Mouse (Mus musculus): ENCODE measurements around the gene Tac1.
"Not testable (repeated sequence)": the region's sequence is repeated elsewhere in the genome, so short reads cannot be mapped to it uniquely, and the experiment has no call there.

Tac1 gene

DNA sequence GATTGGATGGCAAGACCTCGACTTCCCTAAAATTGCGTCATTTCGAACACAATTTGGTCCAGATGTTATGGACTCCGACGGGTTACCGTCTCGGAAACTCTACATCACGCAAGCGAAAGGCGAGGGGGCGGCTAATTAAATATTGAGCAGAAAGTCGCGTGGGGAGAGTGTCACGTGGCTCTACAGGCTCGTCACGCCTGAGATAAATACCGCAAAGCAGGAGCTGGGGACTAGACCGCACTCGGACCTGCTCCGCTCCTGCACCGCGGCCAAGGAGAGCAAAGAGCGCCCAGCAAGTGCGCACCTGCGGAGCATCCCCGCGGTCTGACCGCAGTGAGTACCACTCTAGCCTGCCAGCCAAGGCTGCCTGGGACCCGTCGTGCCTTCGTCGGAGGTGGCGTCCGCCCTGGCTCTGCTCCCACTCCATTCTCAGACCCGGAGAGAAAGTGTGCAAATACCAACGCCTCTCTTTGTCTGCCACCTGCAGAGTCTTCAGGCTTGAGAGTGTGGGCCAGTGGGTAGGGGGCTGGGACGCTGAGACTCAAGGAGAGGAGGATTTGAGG lies at the start of gene Tac1:
Tac1 (plus strand) TSS at position 51 of the 563 bp plus-strand sequence.
- no peak for DNase-seq (ENCODE audit: low spot score in 2 of 2)

DNA sequence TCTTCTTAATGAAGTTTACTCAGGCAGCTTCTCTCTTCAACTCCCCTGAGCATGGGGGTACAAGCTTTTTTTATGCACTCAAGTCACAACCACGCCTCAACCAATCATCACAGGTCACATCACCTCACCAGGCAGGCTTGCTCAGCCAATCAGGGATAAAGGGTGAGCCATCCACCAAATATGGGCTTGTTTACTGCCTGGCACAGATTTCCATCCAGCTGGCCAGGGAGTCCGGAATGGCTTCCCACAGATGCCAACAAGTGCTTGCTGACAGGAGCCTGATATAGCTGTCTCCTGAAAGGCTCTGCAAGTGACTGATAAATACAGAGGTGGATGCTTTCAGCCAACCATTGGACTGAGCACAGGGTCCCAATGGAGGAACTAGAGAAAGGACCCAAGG lies 11.2 kb upstream of the Tac1 start:
- not testable (repeated sequence) for DNase-seq (ENCODE audit: low spot score in 2 of 2)

DNA sequence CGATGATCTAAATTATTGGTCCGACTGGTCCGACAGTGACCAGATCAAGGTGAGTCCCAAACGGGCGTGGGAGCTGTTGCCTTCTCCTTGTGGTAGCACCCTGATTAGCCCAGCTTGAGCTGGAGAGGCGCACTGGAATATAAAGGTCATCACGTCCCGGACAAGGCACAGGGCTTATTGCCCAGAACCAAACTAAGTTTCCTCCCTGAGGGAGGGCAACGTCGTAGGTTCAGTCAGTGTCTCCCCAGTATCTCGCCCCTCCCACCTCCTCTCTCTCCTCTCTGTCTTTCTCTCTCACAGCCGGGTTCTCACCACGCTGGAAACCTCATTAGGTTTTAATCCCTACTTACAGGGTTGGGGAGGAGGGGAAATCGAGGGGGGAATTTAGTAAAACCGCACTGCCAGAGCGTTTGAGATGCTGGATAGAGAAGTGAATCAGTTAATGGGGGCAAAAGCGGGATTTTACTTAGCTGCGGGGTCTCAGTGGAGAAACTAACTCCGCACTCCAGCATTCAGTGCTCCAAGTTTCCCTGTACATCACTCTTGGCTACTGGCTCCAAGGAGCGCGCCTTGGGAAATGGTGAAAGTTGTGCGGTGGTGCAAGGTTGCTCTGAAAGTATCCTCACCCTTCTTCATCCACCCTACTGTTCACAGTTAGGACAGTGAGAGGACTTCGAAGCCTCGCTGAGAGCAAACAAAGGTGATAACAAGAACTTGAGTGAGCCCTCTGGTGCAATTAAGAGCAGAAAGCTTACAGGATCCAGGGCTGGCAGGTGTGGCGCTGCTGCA lies 1.2 kb downstream of the Tac1 start:
- DNase-seq (ENCODE audit: low spot score in 2 of 2), result no peak

DNA sequence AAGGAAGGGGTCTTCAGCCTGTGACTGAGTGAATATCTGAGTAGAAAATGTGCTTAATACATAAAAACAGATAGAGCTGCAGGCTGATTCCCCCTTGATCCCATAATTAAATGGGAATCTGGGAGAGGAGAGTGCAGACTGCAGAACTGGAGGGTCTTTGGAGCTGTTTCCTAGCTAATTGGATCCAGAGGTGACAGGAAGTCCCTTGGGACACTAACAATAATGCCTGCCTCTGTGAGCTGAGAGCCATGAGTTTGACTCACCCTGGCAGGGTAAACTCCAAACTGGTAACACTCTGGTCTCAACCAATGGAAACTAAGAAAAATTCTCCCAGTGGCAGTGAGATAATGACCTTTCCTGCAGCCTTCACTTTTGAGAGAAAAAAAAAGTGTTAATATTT lies 3.5 kb downstream of the Tac1 start:
- no peak for DNase-seq (ENCODE audit: low spot score in 2 of 2)

DNA sequence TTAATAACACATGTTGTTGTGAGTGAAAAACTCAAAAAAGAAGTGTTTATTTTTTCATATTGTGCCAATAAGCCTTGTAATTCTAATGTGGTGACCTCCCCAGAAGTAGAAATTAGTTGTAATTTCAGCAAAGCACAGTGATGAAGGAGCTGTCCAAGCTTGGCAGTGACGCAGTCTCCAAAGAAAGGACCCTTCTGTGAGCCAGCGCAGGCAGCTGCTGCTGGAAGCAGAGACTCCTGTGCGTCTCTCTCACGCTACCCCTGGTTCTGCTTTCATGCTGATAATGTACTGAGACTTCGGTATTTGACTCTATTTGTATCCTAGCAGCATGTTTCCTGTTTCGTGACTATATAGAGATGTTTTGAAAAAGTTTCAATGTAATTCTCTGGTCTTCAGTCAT lies 7.8 kb downstream of the Tac1 start:
- no peak for DNase-seq (ENCODE audit: low spot score in 2 of 2)

DNA sequence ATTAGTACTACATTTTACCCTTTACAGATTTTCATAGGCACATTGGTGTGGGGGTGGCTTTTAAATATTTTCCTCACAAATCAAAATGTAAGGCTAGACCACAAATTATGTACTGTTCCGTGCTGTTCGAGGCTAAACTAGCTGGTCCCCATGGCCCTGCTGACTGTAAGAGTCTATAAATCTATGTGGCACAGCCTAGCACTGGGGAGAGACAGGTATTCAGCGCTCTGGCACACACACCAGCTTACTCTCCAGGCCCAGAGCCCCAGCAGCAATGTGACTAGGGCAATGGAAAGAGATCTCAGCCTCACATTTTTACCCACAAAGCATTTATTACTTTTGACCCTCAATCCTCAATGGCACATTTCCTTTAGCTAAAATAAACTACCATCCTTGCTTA lies 9.9 kb downstream of the Tac1 start:
- DNase-seq (ENCODE audit: low spot score in 2 of 2), result no peak

DNA sequence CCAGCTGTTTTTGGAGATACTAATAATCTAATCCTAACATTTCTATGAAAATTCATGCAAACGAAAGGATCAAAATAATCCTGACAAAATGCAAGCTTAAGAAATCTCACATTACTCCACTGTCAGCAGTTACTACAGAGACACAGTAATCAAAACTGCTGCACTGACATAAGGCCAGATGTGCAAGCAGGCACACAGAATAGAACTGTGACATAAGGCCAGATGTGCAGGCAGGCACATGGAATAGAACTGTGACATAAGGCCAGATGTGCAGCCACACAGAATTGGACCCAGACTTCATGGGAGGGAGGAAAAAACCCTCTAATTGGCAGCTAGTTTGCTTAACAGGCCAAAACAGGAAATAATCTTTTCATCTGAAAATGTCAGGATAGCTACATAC lies 16.5 kb downstream of the Tac1 start:
- DNase-seq (ENCODE audit: low spot score in 2 of 2), result no peak

DNA sequence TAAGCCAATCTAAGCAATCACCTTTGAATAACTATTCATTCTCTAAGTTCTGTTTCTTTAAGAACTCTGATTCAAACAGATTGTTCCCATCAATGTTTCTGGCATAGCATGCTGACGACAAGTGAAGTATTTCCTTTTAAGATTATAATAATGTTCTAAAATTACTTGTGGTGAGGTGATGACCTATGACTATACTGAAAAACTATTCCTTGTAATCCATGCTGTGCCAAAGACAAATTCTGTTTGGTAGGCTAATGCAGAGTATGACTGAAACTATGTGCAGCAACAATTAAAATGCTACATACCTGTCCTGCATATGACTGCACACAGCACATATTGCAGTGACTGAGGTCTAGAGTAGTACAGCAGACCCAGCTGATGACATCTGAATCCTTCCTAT lies 23.4 kb downstream of the Tac1 start:
- no peak for DNase-seq (ENCODE audit: low spot score in 2 of 2)

DNA sequence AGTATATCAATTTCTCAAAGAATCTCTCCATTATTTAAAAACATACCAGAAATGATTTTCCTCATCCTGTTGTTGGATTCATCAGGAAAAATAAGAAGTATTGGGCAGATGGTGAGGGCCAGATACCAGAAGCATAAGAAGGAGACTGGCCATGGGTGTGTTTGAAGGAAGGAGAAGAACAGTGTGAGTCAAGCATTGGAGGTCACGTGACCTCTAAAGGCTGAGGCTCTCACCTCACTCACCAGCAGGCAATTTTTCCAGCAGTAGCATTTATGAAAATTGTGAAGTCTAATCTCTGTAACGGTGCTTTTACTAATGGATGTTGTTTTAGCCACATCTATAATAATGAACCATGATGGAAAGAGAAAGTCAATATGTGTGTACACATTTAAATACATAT lies 39.8 kb downstream of the Tac1 start:
- no peak for DNase-seq (ENCODE audit: low spot score in 2 of 2)

DNA sequence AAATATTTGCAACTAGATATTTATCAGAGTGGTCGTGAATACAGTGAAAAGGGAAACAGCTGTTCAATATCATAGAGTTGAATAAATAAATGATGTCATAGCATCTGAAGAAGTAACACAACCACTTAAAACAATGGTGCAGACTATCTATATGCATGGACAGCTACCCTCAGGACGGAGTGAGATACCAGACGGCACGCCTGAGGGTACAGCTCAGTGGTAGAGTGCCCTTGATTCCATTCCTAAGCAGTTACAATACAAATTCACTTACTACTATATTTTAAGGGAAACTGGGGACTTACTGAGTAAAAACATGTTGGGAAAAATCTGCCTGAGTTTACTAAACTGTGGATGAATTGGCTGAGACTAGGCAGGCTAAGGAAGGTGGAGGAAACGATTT lies 43.7 kb downstream of the Tac1 start:
- DNase-seq (ENCODE audit: low spot score in 2 of 2), result no peak

DNA sequence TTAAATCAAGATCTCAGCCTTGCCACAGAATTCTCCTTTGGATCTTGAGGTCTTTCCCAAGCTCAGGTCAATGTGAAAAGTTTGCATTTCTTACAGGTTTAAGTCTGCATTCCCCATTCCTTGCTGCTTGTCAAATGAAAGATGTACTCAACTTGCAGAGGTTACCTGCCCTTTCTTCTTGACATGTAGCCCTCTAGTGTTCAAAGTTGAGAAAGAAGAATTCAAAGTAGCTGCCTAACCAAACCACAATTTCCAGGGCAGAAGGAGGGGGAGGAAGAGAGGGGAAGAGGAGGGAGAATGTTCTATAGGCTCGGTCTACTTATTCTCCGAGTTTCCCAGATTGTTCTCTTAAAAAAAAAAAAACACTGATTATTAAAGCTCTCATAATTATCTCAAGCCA lies 45.5 kb downstream of the Tac1 start:
- DNase-seq (ENCODE audit: low spot score in 2 of 2), result no peak

DNA sequence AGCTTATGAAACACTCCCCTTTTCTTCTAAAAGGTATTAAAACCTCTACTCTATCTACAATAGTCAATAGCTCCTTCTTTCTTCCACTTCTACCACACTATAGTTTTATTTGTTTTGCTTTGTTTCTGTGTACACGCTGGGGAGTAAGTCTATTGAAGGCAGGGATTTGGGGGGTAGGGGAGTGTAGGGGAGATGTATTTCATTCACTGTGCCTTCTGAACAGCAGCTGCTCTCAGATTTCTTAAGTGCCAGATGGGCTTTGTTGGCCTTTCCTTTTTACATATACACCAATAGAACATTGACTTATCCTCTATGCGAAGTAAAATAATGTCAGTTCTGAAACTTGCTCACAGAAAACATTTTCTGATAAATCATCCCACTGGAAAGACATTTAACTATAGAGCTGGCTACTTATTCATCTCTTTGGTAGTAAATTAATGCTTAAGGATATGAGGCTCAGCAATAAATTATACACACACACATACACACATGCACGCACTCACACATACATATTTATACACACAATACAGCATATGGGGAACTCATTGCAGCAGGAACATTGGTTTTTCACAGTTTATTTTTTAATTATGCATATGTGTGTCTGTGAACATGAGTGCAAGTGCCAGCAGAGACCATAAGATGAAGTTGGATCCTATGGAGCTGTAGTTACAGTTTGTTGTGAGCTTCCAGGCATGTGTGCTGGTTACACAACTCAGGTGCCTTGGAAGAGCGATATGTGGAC lies 46.8 kb downstream of the Tac1 start:
- no peak for DNase-seq (ENCODE audit: low spot score in 2 of 2)

DNA sequence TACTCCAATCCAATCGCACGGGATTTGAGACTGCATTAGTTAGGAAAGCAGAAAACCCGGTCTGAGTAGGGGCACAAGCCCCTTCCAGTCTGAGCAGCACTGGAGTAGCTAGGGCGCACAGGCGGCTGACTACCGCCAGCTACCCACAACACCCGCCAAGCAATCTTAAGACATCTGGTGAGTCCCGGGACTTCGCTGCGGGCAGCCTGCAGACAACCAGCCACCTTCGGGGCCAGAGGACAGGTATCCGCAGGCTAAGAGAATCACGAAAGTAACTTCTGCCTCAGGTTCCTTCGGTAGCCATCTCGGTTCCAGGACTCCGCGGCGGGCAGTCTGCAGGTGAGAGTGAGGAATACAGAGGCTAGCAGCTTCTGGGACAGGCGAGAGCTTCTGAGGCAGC lies 59.0 kb downstream of the Tac1 start:
- DNase-seq (ENCODE audit: low spot score in 2 of 2), result not testable (repeated sequence)
